Mouse (Mus musculus): ENCODE measurements around the gene Osgep. TPM values are rescaled to one million over a fixed set of nuclear protein-coding genes. Genes with fewer than 3 reads are reported as not detected.
"Not testable (repeated sequence)": the region's sequence is repeated elsewhere in the genome, so short reads cannot be mapped to it uniquely, and the experiment has no call there.

Gene Osgep
- polyA plus RNA-seq, 1 experiment: not detected

- Histone ChIP-seq H3K4me1 (ENCODE audit: control insufficient read depth, insufficient read depth, low read length) (peaks cover 5% of the 10 kb centered on the region), H3K4me3 (ENCODE audit: insufficient read depth, low read depth, low read length) (no peak overlapping the region), H3K27ac (ENCODE audit: insufficient read depth, low read depth, low read length) (no peak overlapping the region)
- TF ChIP-seq POLR2A (IDR thresholded peaks at IDR 0.05; ENCODE audit: insufficient read depth, low read depth, low read length) (no peak), CTCF (IDR thresholded peaks at IDR 0.05; ENCODE audit: insufficient read depth, low read depth, low read length) (no peak)
- 92% methylated on average over 4 of the region's 4 CpGs for WGBS
Observed at GRCm38 (mm10) chr14:50904828-50905129, 19.9 kb downstream of the Osgep start.

GRCm38 (mm10) chr14:50903973-50904827 lies 20.5 kb downstream of the Osgep start:
- H3K4me1 ChIP-seq (ENCODE audit: control insufficient read depth, insufficient read depth, low read length): peaks cover 5% of the 10 kb centered on the region
- H3K27ac ChIP-seq (ENCODE audit: insufficient read depth, low read depth, low read length): no peak overlapping the region
- peak overlapping the region; percentile 49 for H3K4me3 ChIP-seq (ENCODE audit: insufficient read depth, low read depth, low read length)
- whole genome bisulfite sequencing: 8% methylated on average over 26 of the region's 26 CpGs
- 0 out of 2 replicates have a peak, but pooled peaks have one; percentile 17 for TF ChIP-seq CTCF (IDR thresholded peaks at IDR 0.05; ENCODE audit: insufficient read depth, low read depth, low read length)
- no peak for TF ChIP-seq POLR2A (IDR thresholded peaks at IDR 0.05; ENCODE audit: insufficient read depth, low read depth, low read length)

GRCm38 (mm10) chr14:50897992-50898391 lies 26.7 kb downstream of the Osgep start:
- peaks cover 14% of the 10 kb centered on the region for H3K4me1 ChIP-seq (ENCODE audit: control insufficient read depth, insufficient read depth, low read length)
- not testable (repeated sequence) for H3K27ac ChIP-seq (ENCODE audit: insufficient read depth, low read depth, low read length); H3K4me3 ChIP-seq (ENCODE audit: insufficient read depth, low read depth, low read length)
- 96% methylated on average over 2 of the region's 2 CpGs for WGBS

- TF ChIP-seq CTCF (IDR thresholded peaks at IDR 0.05; ENCODE audit: insufficient read depth, low read depth, low read length): no peak
- no peak for TF ChIP-seq POLR2A (IDR thresholded peaks at IDR 0.05; ENCODE audit: insufficient read depth, low read depth, low read length)
- Histone ChIP-seq H3K27ac (ENCODE audit: insufficient read depth, low read depth, low read length) (peak within 1 kb of the TSS; percentile 6; the same call in 1 of the 2 replicates), H3K4me3 (ENCODE audit: insufficient read depth, low read depth, low read length) (peak within 1 kb of the TSS; percentile 48), H3K4me1 (ENCODE audit: control insufficient read depth, insufficient read depth, low read length) (peaks cover 14% of the 10 kb centered on the region)
- 50% methylated on average over 7 of the region's 7 CpGs for WGBS
Observed at GRCm38 (mm10) chr14:50897374-50897765, 27.3 kb downstream of the Osgep start, which contains the start of gene Klhl33. Klhl33 (minus strand) TSS chr14:50897507.

GRCm38 (mm10) chr14:50896747-50897373 lies 27.8 kb downstream of the Osgep start:
- H3K27ac ChIP-seq (ENCODE audit: insufficient read depth, low read depth, low read length): peak overlapping the region; percentile 6; the same call in 1 of the 2 replicates
- peaks cover 14% of the 10 kb centered on the region for H3K4me1 ChIP-seq (ENCODE audit: control insufficient read depth, insufficient read depth, low read length)
- WGBS: 17% methylated on average over 23 of the region's 23 CpGs
- H3K4me3 ChIP-seq (ENCODE audit: insufficient read depth, low read depth, low read length): peak overlapping the region; percentile 48
- TF ChIP-seq POLR2A (IDR thresholded peaks at IDR 0.05; ENCODE audit: insufficient read depth, low read depth, low read length) (no peak), CTCF (IDR thresholded peaks at IDR 0.05; ENCODE audit: insufficient read depth, low read depth, low read length) (no peak)

- Histone ChIP-seq H3K4me3 (ENCODE audit: insufficient read depth, low read depth, low read length) (peak overlapping the region; percentile 48), H3K27ac (ENCODE audit: insufficient read depth, low read depth, low read length) (peak overlapping the region; percentile 6; the same call in 1 of the 2 replicates), H3K4me1 (ENCODE audit: control insufficient read depth, insufficient read depth, low read length) (peaks cover 14% of the 10 kb centered on the region)
- TF ChIP-seq POLR2A (IDR thresholded peaks at IDR 0.05; ENCODE audit: insufficient read depth, low read depth, low read length): no peak
- 11% methylated on average over 19 of the region's 19 CpGs for WGBS
Observed at GRCm38 (mm10) chr14:50895985-50896746, 28.5 kb downstream of the Osgep start.

- peaks cover 14% of the 10 kb centered on the region for H3K4me1 ChIP-seq (ENCODE audit: control insufficient read depth, insufficient read depth, low read length)
- TF ChIP-seq CTCF (IDR thresholded peaks at IDR 0.05; ENCODE audit: insufficient read depth, low read depth, low read length) (no peak), POLR2A (IDR thresholded peaks at IDR 0.05; ENCODE audit: insufficient read depth, low read depth, low read length) (no peak)
- H3K4me3 ChIP-seq (ENCODE audit: insufficient read depth, low read depth, low read length): no peak overlapping the region
- H3K27ac ChIP-seq (ENCODE audit: insufficient read depth, low read depth, low read length): no peak overlapping the region
Observed at GRCm38 (mm10) chr14:50895407-50895806, 29.3 kb downstream of the Osgep start.

GRCm38 (mm10) chr14:50892541-50893459 lies 31.9 kb downstream of the Osgep start:
- 68% methylated on average over 22 of the region's 22 CpGs for WGBS
- Histone ChIP-seq H3K27ac (ENCODE audit: insufficient read depth, low read depth, low read length) (no peak overlapping the region), H3K4me3 (ENCODE audit: insufficient read depth, low read depth, low read length) (no peak overlapping the region), H3K4me1 (ENCODE audit: control insufficient read depth, insufficient read depth, low read length) (peaks cover 14% of the 10 kb centered on the region)
- TF ChIP-seq CTCF (IDR thresholded peaks at IDR 0.05; ENCODE audit: insufficient read depth, low read depth, low read length) (no peak), POLR2A (IDR thresholded peaks at IDR 0.05; ENCODE audit: insufficient read depth, low read depth, low read length) (no peak)
